Mouse (Mus musculus): ENCODE data around the gene Lamb3.

The Lamb3 gene

GRCm38 (mm10) chr1:193317159-193317559 is 109.7 kb downstream of the Lamb3 start:
- no peak for DNase-seq (ENCODE audit: low read depth)

GRCm38 (mm10) chr1:193319721-193320120 is 112.2 kb downstream of the Lamb3 start:
- DNase-seq (ENCODE audit: low read depth), result no peak

- DNase-seq (ENCODE audit: low read depth), result no peak
These were observed 112.9 kb downstream of the Lamb3 start for GRCm38 (mm10) chr1:193320398-193320797.

GRCm38 (mm10) chr1:193323686-193324085 is 116.2 kb downstream of the Lamb3 start:
- DNase-seq (ENCODE audit: low read depth), result no peak

GRCm38 (mm10) chr1:193324224-193324623 is 116.7 kb downstream of the Lamb3 start:
- peak; percentile 62 for DNase-seq (ENCODE audit: low read depth)

- DNase-seq (ENCODE audit: low read depth), result no peak
These were observed 118.4 kb downstream of the Lamb3 start for GRCm38 (mm10) chr1:193325891-193326290.

- DNase-seq (ENCODE audit: low read depth), result no peak
These were observed 119.1 kb downstream of the Lamb3 start for GRCm38 (mm10) chr1:193326456-193327145.

- no peak for DNase-seq (ENCODE audit: low read depth)
These were observed 119.7 kb downstream of the Lamb3 start for GRCm38 (mm10) chr1:193327216-193327615.

GRCm38 (mm10) chr1:193327686-193328085 is 120.2 kb downstream of the Lamb3 start:
- no peak for DNase-seq (ENCODE audit: low read depth)

GRCm38 (mm10) chr1:193329557-193329956 is 122.1 kb downstream of the Lamb3 start:
- DNase-seq (ENCODE audit: low read depth), result peak; percentile 67

- DNase-seq (ENCODE audit: low read depth), result peak; percentile 82
These were observed 122.7 kb downstream of the Lamb3 start for GRCm38 (mm10) chr1:193330172-193330571.

- no peak for DNase-seq (ENCODE audit: low read depth)
These were observed 123.1 kb downstream of the Lamb3 start for GRCm38 (mm10) chr1:193330626-193331025.

GRCm38 (mm10) chr1:193332018-193332417 is 124.5 kb downstream of the Lamb3 start:
- DNase-seq (ENCODE audit: low read depth), result no peak

- no peak for DNase-seq (ENCODE audit: low read depth)
These were observed 125.2 kb downstream of the Lamb3 start for GRCm38 (mm10) chr1:193332671-193333070.

- no peak for DNase-seq (ENCODE audit: low read depth)
These were observed 126.3 kb downstream of the Lamb3 start for GRCm38 (mm10) chr1:193333776-193334175.

GRCm38 (mm10) chr1:193334546-193334945 is 127.0 kb downstream of the Lamb3 start:
- no peak for DNase-seq (ENCODE audit: low read depth)

GRCm38 (mm10) chr1:193336122-193337017 is 128.9 kb downstream of the Lamb3 start:
- no peak for DNase-seq (ENCODE audit: low read depth)

GRCm38 (mm10) chr1:193337018-193337321 is 129.5 kb downstream of the Lamb3 start:
- DNase-seq (ENCODE audit: low read depth), result peak; percentile 59

GRCm38 (mm10) chr1:193337787-193338310 is 130.3 kb downstream of the Lamb3 start:
- DNase-seq (ENCODE audit: low read depth), result peak; percentile 56

GRCm38 (mm10) chr1:193338363-193338995 is 131.0 kb downstream of the Lamb3 start:
- peak; percentile 74 for DNase-seq (ENCODE audit: low read depth)

GRCm38 (mm10) chr1:193342198-193342946 is 134.9 kb downstream of the Lamb3 start:
- DNase-seq (ENCODE audit: low read depth), result no peak

GRCm38 (mm10) chr1:193343853-193344252 is 136.4 kb downstream of the Lamb3 start:
- no peak for DNase-seq (ENCODE audit: low read depth)

All from induced T-regulatory cell, adult 2 months (primary cell).